Mouse (Mus musculus) intestine, embryonic 14.5 days (tissue): Measurements from ENCODE around the gene Tbc1d13. TPM values are rescaled to one million over a fixed set of nuclear protein-coding genes. Genes with fewer than 3 reads are reported as not detected.
A peak's percentile ranks its signal among the peaks of the same experiment; 100 is the strongest.
"Not testable (repeated sequence)": the region's sequence is repeated elsewhere in the genome, so short reads cannot be mapped to it uniquely, and the experiment has no call there.

ENCODE experiments used
- ATAC-seq: fragments of 200-750 bp; cut with Nextera tagmentation; replicated peaks from 2 replicates; pipeline ENCODE4 v1.8.0; 2017; ENCODE audit warnings: low read depth, moderate number of reproducible peaks, moderate TSS enrichment, moderate library complexity; ENCODE audit not compliant: low FRiP score, low TSS enrichment
- DNase-seq: peaks from one replicate; pipeline ENCODE4 v3.0.0-alpha.2; 2018; ENCODE audit warnings: low spot score
- H3K27ac ChIP-seq: fragments of 300-500 bp; sonication (generic); 2 replicates; pipeline ENCODE4 v1.5.1; 2014; ENCODE audit warnings: low read depth, mild to moderate bottlenecking, control low read depth
- H3K27me3 ChIP-seq: fragments of 300-500 bp; sonication (generic); replicated peaks from 2 replicates; pipeline ENCODE4 v1.6.1; 2014; ENCODE audit warnings: low read length, control low read depth; ENCODE audit not compliant: control insufficient read depth, insufficient read depth
- H3K36me3 ChIP-seq: fragments of 300-500 bp; sonication (generic); 2 replicates; pipeline ENCODE4 v1.6.1; 2014; ENCODE audit warnings: low read length, control low read depth; ENCODE audit not compliant: control insufficient read depth, insufficient read depth
- H3K4me1 ChIP-seq: fragments of 300-500 bp; sonication (generic); replicated peaks from 2 replicates; pipeline ENCODE4 v1.6.1; 2014; ENCODE audit warnings: low read length, control low read depth, mixed read lengths; ENCODE audit not compliant: control insufficient read depth, insufficient read depth
- H3K4me2 ChIP-seq: fragments of 300-500 bp; sonication (generic); 2 replicates; pipeline ENCODE4 v1.6.1; 2014; ENCODE audit warnings: low read length
- H3K4me3 ChIP-seq: fragments of 300-500 bp; sonication (generic); 2 replicates; pipeline ENCODE4 v1.5.1; 2014; ENCODE audit warnings: low read depth, low read length, control low read depth, mixed read lengths
- H3K9ac ChIP-seq: fragments of 300-500 bp; sonication (generic); 2 replicates; pipeline ENCODE4 v1.6.1; 2014; ENCODE audit warnings: mild to moderate bottlenecking, low read length
- H3K9me3 ChIP-seq: fragments of 300-500 bp; sonication (generic); 2 replicates; pipeline ENCODE4 v1.6.1; 2016; ENCODE audit warnings: low read length, control low read depth; ENCODE audit not compliant: control insufficient read depth
- WGBS: fragments of 180-500 bp; shearing (Covaris S2); extraction: QIAGEN DNeasy Blood & Tissue Kit; methylation state at CpG from one replicate; pipeline ENCODE4 v1.1.7; 2014; 5-methylcytosine and 5-hydroxymethylcytosine counted together
- polyA plus RNA-seq: library from polyadenylated mRNA; unstranded; fragments of >200 nt; fragmentation: Nextera tagmentation; extraction: Ambion mirVana; gene quantifications from 2 replicates; pipeline ENCODE4 v1.2.1, GENCODE M21; 2014

Gene Tbc1d13
- polyA plus RNA-seq, 1 experiment from 2014 or later = 8.9 TPM

DNA sequence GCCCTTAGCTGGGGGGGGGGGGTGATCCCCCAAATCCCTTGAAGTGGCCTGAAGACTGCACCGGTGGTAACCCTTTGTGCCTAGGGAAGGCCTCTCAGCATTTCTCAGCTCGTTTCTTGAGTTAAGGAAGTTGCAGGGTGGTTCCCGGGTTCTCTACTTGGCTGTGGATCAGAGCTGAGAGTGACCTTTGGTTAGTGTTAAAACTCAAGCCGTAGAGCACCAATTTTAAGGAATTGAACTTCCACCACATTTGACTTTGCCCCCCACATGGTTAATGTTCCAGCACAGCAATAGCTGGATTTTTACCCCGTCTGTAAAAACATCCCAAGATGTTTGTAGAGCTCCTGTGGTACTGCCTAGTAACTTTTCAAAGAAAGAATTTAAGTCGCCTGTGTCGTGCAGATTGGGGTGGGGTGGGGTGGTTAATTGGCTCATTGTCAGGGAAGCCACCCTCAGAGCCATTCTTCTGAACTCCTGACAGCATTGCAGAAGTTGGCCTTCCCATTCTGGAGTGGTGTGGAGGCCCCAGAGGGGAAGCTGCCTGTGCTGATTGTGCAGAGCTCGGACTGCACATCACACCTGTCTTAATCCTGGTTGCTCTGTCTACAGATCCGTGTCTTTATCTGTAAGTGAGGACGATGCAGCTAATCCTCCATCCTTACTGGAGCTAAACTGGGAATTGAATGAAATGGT, 1.5 kb downstream of the Tbc1d13 start:
- Histone ChIP-seq H3K4me2 (peak overlapping the region; percentile 95), H3K27ac (no peak overlapping the region), H3K4me3 (peak overlapping the region; percentile 92), H3K9me3 (no peaks in the 10 kb centered on the region), H3K36me3 (peaks cover 31% of the 10 kb centered on the region), H3K9ac (peak overlapping the region; percentile 74), H3K27me3 (no peaks in the 10 kb centered on the region), H3K4me1 (peaks cover 17% of the 10 kb centered on the region)
- 72% methylated on average over 10 of the region's 10 CpGs for WGBS
- no peak for DNase-seq
- ATAC-seq = no peak

DNA sequence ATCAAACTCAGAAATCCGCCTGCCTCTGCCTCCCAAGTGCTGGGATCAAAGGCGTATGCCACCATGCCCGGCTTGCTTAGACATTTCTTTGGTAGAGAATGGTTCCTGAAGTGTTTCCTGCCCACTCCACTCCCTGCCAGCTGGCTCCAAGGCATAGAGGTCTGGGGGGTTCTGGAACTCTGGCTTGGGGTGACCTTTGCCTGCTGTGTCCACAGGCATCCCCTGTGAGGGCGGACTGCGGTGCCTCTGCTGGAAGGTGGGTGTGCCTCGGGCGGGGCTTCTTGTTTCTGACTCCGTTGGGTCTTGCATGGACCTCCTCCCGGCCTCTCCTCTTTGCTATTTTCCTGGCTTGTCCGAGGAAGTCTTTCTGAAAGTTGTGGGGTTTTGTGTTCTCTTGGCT, 2.9 kb downstream of the Tbc1d13 start:
- no peaks in the 10 kb centered on the region for H3K27me3 ChIP-seq
- 83% methylated on average over 10 of the region's 10 CpGs for WGBS
- H3K4me3 ChIP-seq = no peak overlapping the region
- no peaks in the 10 kb centered on the region for H3K9me3 ChIP-seq
- no peak overlapping the region for H3K4me2 ChIP-seq
- H3K9ac ChIP-seq = no peak overlapping the region
- DNase-seq = no peak
- no peak for ATAC-seq
- H3K27ac ChIP-seq = no peak overlapping the region
- peaks cover 17% of the 10 kb centered on the region for H3K4me1 ChIP-seq
- H3K36me3 ChIP-seq = peaks cover 45% of the 10 kb centered on the region

DNA sequence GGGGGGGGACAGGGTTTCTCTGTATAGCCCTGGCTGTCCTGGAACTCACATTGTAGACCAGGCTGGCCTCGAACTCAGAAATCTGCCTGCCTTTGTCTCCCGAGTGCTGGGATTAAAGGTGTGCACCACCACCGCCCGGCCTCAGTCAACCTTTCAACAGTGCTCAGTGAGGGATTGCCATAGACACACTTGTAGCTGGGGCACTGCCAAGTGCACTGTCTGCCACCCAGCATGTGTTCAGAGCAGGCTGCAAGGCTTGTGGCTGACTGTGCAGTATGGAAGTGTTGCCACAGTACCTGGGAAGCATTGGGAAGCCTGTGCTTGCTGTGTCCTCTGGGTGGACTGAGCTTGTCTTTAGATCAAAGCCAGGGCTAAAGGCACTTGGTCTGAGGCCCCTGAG, 6.5 kb downstream of the Tbc1d13 start:
- H3K9me3 ChIP-seq, ATAC-seq, DNase-seq, H3K4me3 ChIP-seq, H3K27ac ChIP-seq, H3K4me1 ChIP-seq, H3K4me2 ChIP-seq, H3K27me3 ChIP-seq, H3K9ac ChIP-seq: not testable (repeated sequence)
- 89% methylated on average over 4 of the region's 4 CpGs for WGBS
- H3K36me3 ChIP-seq = peaks cover 81% of the 10 kb centered on the region

DNA sequence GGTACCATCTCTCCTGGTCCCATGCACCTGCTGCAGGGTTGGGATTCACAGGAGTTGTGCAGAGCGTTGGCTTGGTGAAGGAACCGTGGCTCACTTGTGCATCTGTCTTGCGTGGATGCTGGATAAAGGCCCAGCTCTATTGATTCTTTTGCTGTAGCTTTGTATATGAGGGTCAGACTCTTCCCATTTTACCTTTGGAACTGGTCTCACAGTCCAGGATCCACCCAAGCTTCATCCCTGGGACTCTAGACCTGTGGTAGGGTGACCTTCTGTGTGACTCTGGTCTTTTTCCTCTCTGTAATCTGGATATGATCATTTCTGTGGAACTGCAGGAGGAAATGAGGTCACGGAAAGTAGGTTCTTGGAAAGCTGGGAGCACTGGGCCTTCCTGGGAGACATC, 10.9 kb downstream of the Tbc1d13 start:
- ATAC-seq = no peak
- 96% methylated on average over 4 of the region's 4 CpGs for whole genome bisulfite sequencing

DNA sequence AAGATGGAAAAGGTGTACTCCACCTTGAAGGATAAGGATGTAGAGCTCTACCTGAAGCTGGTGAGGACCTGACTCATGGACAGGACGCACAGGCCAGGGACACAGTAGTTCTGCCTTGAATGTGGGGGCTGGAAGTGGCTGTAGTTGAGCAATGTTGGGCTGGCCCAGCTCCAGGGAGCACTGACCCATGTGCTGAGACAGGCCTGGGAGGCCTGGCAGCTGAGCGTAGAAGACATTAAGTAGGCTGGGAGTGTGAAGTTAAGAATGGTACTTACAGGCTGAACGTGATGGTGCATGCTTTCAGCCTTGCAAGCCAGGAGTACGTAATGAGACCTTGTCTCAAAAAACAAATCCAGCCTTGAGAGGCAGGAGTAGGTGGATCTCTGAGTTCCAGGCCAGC, 13.9 kb downstream of the Tbc1d13 start:
- H3K27me3 ChIP-seq = no peaks in the 10 kb centered on the region
- no peaks in the 10 kb centered on the region for H3K9me3 ChIP-seq
- no peaks in the 10 kb centered on the region for H3K4me1 ChIP-seq
- H3K4me2 ChIP-seq = no peak overlapping the region
- peaks cover 89% of the 10 kb centered on the region for H3K36me3 ChIP-seq
- 96% methylated on average over 4 of the region's 4 CpGs for WGBS
- H3K4me3 ChIP-seq = no peak overlapping the region
- ATAC-seq (no peak), DNase-seq (no peak)
- no peak overlapping the region for H3K27ac ChIP-seq
- no peak overlapping the region for H3K9ac ChIP-seq

More for the DNA sequence above, 10.9 kb downstream of the Tbc1d13 start:
- Histone ChIP-seq H3K4me3 (no peak overlapping the region), H3K4me2 (no peak overlapping the region), H3K9me3 (no peaks in the 10 kb centered on the region), H3K9ac (no peak overlapping the region), H3K27ac (no peak overlapping the region), H3K27me3 (no peaks in the 10 kb centered on the region), H3K36me3 (peaks cover 91% of the 10 kb centered on the region), H3K4me1 (no peaks in the 10 kb centered on the region)
- no peak for DNase-seq

DNA sequence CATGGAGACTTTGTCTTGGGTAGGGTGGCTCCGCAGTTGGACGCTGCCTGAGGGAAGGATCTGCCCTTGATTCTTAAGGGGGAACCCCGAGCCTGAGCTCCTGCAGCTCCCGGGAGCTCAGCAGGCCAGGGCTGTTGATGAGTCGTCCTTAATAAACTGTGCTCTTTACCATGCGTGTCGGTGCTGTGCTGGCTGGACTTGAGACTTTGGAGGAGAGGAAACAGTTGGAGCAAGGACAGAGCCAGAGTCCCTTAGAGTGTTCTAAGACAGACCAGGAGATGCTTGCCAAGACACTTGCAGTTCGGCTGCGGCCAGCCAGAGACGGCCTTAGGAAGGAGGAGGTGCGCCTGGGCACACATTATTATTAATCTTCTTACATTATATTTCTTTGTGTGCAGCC, 18.3 kb downstream of the Tbc1d13 start:
- Histone ChIP-seq H3K27ac (no peak overlapping the region), H3K9me3 (no peaks in the 10 kb centered on the region), H3K4me2 (no peak overlapping the region), H3K4me1 (no peaks in the 10 kb centered on the region), H3K4me3 (no peak overlapping the region), H3K27me3 (no peaks in the 10 kb centered on the region), H3K9ac (no peak overlapping the region), H3K36me3 (peaks cover 50% of the 10 kb centered on the region)
- DNase-seq = no peak
- ATAC-seq = no peak
- WGBS = 82% methylated on average over 11 of the region's 11 CpGs

DNA sequence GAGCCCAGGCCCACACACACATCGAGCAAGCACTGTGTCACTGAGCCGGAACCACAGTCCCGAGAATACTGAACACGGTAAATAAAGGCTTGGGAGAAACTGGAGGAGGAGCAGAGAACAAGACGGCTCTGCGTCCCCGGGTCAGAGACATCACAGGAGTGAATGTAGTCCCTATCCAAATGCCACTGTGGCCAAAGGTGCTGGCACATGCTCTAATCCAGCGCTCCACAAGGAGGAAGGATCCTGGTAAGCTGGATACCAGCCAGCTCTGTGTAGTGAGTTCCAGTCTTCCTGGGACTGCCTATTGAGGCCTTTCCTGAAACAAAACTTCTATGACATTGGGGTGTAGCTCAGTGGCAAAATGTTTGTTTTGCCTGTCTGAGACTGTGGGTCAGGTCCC, 19.1 kb downstream of the Tbc1d13 start:
- Histone ChIP-seq H3K4me3 (no peak overlapping the region), H3K27me3 (no peaks in the 10 kb centered on the region), H3K9me3 (no peaks in the 10 kb centered on the region), H3K9ac (no peak overlapping the region), H3K4me2 (no peak overlapping the region), H3K36me3 (peaks cover 42% of the 10 kb centered on the region), H3K27ac (no peak overlapping the region), H3K4me1 (no peaks in the 10 kb centered on the region)
- DNase-seq = no peak
- no peak for ATAC-seq
- 72% methylated on average over 8 of the region's 8 CpGs for WGBS

DNA sequence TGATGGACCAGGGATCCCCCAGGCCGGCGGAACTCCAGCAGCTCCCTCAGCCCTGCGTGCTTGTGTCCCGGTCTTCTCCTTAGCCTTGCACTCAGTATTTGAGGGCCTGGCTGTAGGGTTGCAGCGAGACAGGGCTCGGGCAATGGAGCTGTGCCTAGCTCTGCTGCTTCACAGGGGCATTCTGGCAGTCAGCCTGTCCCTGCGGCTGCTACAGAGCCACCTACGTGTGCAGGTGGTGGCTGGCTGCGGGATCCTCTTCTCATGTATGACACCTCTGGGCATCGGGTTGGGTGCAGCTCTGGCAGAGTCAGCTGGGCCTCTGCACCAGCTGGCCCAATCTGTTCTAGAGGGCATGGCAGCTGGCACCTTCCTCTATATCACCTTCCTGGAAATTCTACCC, 26.3 kb downstream of the Tbc1d13 start:
- not testable (repeated sequence) for H3K4me1 ChIP-seq, DNase-seq, H3K4me3 ChIP-seq, H3K27me3 ChIP-seq, ATAC-seq, H3K27ac ChIP-seq, H3K9me3 ChIP-seq, H3K4me2 ChIP-seq, H3K36me3 ChIP-seq, H3K9ac ChIP-seq
- 81% methylated on average over 7 of the region's 10 CpGs for WGBS

DNA sequence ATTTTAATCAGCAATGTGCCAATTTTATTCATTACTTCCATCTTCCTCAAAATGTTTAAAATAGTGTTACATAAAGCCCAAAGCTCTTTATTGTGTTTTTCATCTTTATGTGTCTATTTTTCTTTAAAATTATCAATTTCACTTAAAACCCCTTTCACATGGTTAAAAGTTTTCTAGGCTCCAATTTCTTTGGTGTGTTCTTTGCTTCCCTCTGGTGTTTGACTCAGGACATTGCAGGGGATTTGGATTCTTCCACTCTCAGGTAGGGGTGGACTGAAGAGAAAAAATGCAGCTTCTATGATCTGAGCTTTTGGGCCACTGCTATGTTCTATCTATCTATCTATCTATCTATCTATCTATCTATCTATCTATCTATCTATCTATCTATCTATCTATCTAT, 28.3 kb downstream of the Tbc1d13 start:
- no peaks in the 10 kb centered on the region for H3K36me3 ChIP-seq
- no peak for DNase-seq
- H3K4me3 ChIP-seq = no peak overlapping the region
- H3K27me3 ChIP-seq = no peaks in the 10 kb centered on the region
- no peak overlapping the region for H3K4me2 ChIP-seq
- H3K4me1 ChIP-seq = no peaks in the 10 kb centered on the region
- H3K9ac ChIP-seq = no peak overlapping the region
- H3K9me3 ChIP-seq = 0 out of 2 replicates have a peak, but pooled peaks cover 5% of the 10 kb centered on the region
- H3K27ac ChIP-seq = no peak overlapping the region
- no peak for ATAC-seq
